Comparison of ENCODE assay signal across 8 mouse cellular contexts in genomic region chr9:123366708-123367385, GRCm38 (mm10). TPM values are rescaled to one million over a fixed set of nuclear protein-coding genes. Genes with fewer than 3 reads are reported as not detected.
DNase-seq lines count a peak whose midpoint lies in the region; ATAC-seq and TF ChIP-seq lines count a peak whose summit lies in the region.

Gene Lars2, plus strand, starts transcription at chr9:123366927.

- H3K36me3 ChIP-seq in E14TG2a.4 (ENCODE audit: insufficient read depth, low read length), result peaks cover 9% of the 10 kb centered on the region
- H3K36me3 ChIP-seq in forebrain, embryonic 12.5 days (replicated peaks), result peaks cover 3% of the 10 kb centered on the region
- H3K36me3 ChIP-seq in heart, postnatal 0 days (replicated peaks; ENCODE audit: control insufficient read depth, insufficient read depth, low read length), result peaks cover 4% of the 10 kb centered on the region; the same call in 1 of the 2 replicates
- peaks cover 2% of the 10 kb centered on the region; the same call in 1 of the 2 replicates for H3K36me3 ChIP-seq in liver, embryonic 16.5 days (ENCODE audit: control insufficient read depth, insufficient read depth)
- H3K36me3 ChIP-seq in neural tube, embryonic 13.5 days, result peaks cover 2% of the 10 kb centered on the region
- H3K36me3 ChIP-seq in testis, adult 2 months (ENCODE audit: control insufficient read depth, insufficient read depth, low read length), result no peaks in the 10 kb centered on the region

- H3K27me3 ChIP-seq in E14TG2a.4 (ENCODE audit: insufficient read depth, low read length), result no peaks in the 10 kb centered on the region
- no peaks in the 10 kb centered on the region for H3K27me3 ChIP-seq in forebrain, embryonic 12.5 days
- H3K27me3 ChIP-seq in heart, postnatal 0 days (ENCODE audit: control insufficient read depth, insufficient read depth, low read length), result no peaks in the 10 kb centered on the region
- H3K27me3 ChIP-seq in liver, embryonic 16.5 days (ENCODE audit: control insufficient read depth, insufficient read depth, low read depth, low read length), result no peaks in the 10 kb centered on the region; the same call in 1 of the 2 replicates
- H3K27me3 ChIP-seq in neural tube, embryonic 13.5 days, result no peaks in the 10 kb centered on the region
- H3K27me3 ChIP-seq in testis, adult 2 months (ENCODE audit: control insufficient read depth, insufficient read depth, low read length), result no peaks in the 10 kb centered on the region

- no peaks in the 10 kb centered on the region for H3K9me3 ChIP-seq in E14TG2a.4 (ENCODE audit: low read length)
- no peaks in the 10 kb centered on the region for H3K9me3 ChIP-seq in forebrain, embryonic 12.5 days
- no peaks in the 10 kb centered on the region for H3K9me3 ChIP-seq in heart, postnatal 0 days (replicated peaks; ENCODE audit: control insufficient read depth, low read length)
- H3K9me3 ChIP-seq in liver, embryonic 16.5 days (replicated peaks; ENCODE audit: control insufficient read depth, low read length), result no peaks in the 10 kb centered on the region
- no peaks in the 10 kb centered on the region for H3K9me3 ChIP-seq in neural tube, embryonic 13.5 days

- peak; percentile 95 for DNase-seq in c-Kit-positive CD71-positive TER-119-positive erythroid progenitor cells, embryonic 14.5 days (ENCODE audit: low spot score)
- peak; percentile 96 for DNase-seq in heart, postnatal 0 days (ENCODE audit: low spot score)
- DNase-seq in kidney, postnatal 4 days, result peak; percentile 95 to 96

- H3K27ac ChIP-seq in forebrain, embryonic 12.5 days, result peak within 1 kb of the TSS; percentile 86
- H3K27ac ChIP-seq in heart, postnatal 0 days (ENCODE audit: low read depth), result peak within 1 kb of the TSS; percentile 84
- H3K27ac ChIP-seq in liver, embryonic 16.5 days (ENCODE audit: low read length), result peak within 1 kb of the TSS; percentile 86
- peak within 1 kb of the TSS; percentile 90 for H3K27ac ChIP-seq in neural tube, embryonic 13.5 days (replicated peaks)
- peak within 1 kb of the TSS; percentile 75 for H3K27ac ChIP-seq in testis, adult 2 months (ENCODE audit: control insufficient read depth, insufficient read depth, low read depth, low read length)

- ATAC-seq in forebrain, embryonic 12.5 days (ENCODE audit: low FRiP score), result peak; percentile 98
- peak; percentile 100 for ATAC-seq in heart, postnatal 0 days (ENCODE audit: insufficient read depth, low read depth)
- ATAC-seq in liver, embryonic 16.5 days (ENCODE audit: low read depth), result peak; percentile 100
- peak; percentile 98 for ATAC-seq in neural tube, embryonic 13.5 days (ENCODE audit: low read depth)

- TF ChIP-seq CTCF in E14TG2a.4 (conservative IDR thresholded peaks at IDR 0.05; ENCODE audit: low read length), result no peak
- no peak for TF ChIP-seq CTCF in heart, postnatal 0 days (IDR thresholded peaks at IDR 0.05; ENCODE audit: low read depth)
- no peak for TF ChIP-seq CTCF in testis, adult 2 months (IDR thresholded peaks at IDR 0.05; ENCODE audit: control insufficient read depth, insufficient read depth, insufficient replicate concordance, low read depth, low read length)

- WGBS in forebrain, embryonic 12.5 days, result under 1% methylated on average over 35 of the region's 35 CpGs
- under 1% methylated on average over 35 of the region's 35 CpGs for WGBS in heart, postnatal 0 days
- under 1% methylated on average over 35 of the region's 35 CpGs for WGBS in liver, embryonic 16.5 days (ENCODE audit: insufficient replicate concordance)
- under 1% methylated on average over 35 of the region's 35 CpGs for WGBS in neural tube, embryonic 13.5 days

- peaks cover 19% of the 10 kb centered on the region for H3K4me1 ChIP-seq in E14TG2a.4 (replicated peaks; ENCODE audit: low read depth, low read length)
- peaks cover 17% of the 10 kb centered on the region for H3K4me1 ChIP-seq in forebrain, embryonic 12.5 days
- H3K4me1 ChIP-seq in heart, postnatal 0 days (ENCODE audit: control insufficient read depth, insufficient read depth), result peaks cover 9% of the 10 kb centered on the region
- peaks cover 17% of the 10 kb centered on the region for H3K4me1 ChIP-seq in liver, embryonic 16.5 days (ENCODE audit: control insufficient read depth, low read depth, low read length)
- peaks cover 21% of the 10 kb centered on the region for H3K4me1 ChIP-seq in neural tube, embryonic 13.5 days (replicated peaks)
- H3K4me1 ChIP-seq in testis, adult 2 months (ENCODE audit: control insufficient read depth, insufficient read depth, low read length), result peaks cover 3% of the 10 kb centered on the region

- peak within 1 kb of the TSS; percentile 70 for H3K9ac ChIP-seq in forebrain, embryonic 12.5 days
- peak within 1 kb of the TSS; percentile 71 for H3K9ac ChIP-seq in heart, postnatal 0 days (replicated peaks; ENCODE audit: low read depth, low read length)
- peak within 1 kb of the TSS; percentile 91 for H3K9ac ChIP-seq in liver, embryonic 16.5 days (ENCODE audit: low read depth, low read length)
- H3K9ac ChIP-seq in neural tube, embryonic 13.5 days, result peak within 1 kb of the TSS; percentile 69

- H3K4me2 ChIP-seq in forebrain, embryonic 12.5 days, result peak within 1 kb of the TSS; percentile 85
- peak within 1 kb of the TSS; percentile 82 for H3K4me2 ChIP-seq in heart, postnatal 0 days (ENCODE audit: low read depth, low read length)
- H3K4me2 ChIP-seq in liver, embryonic 16.5 days (ENCODE audit: low read depth, low read length), result peak within 1 kb of the TSS; percentile 92
- peak within 1 kb of the TSS; percentile 59 for H3K4me2 ChIP-seq in neural tube, embryonic 13.5 days

- TF ChIP-seq POLR2A in testis, adult 2 months (IDR thresholded peaks at IDR 0.05; ENCODE audit: control insufficient read depth, low read depth, low read length), result peak; percentile 76

- H3K4me3 ChIP-seq in E14TG2a.4 (replicated peaks; ENCODE audit: low read length), result peak within 1 kb of the TSS; percentile 98
- H3K4me3 ChIP-seq in forebrain, embryonic 12.5 days (replicated peaks), result peak within 1 kb of the TSS; percentile 77
- H3K4me3 ChIP-seq in heart, postnatal 0 days (ENCODE audit: low read depth, low read length), result peak within 1 kb of the TSS; percentile 63
- peak within 1 kb of the TSS; percentile 97 for H3K4me3 ChIP-seq in liver, embryonic 16.5 days (ENCODE audit: low read depth, low read length)
- H3K4me3 ChIP-seq in neural tube, embryonic 13.5 days, result peak within 1 kb of the TSS; percentile 71
- peak within 1 kb of the TSS; percentile 95 for H3K4me3 ChIP-seq in testis, adult 2 months (ENCODE audit: control insufficient read depth, low read depth, low read length)

- peak; percentile 54; the same call in 1 of the 2 replicates for TF ChIP-seq EP300 in heart, postnatal 0 days (IDR thresholded peaks at IDR 0.05; ENCODE audit: low read depth)

RNA-seq across cellular contexts. Expression of gene Lars2, which starts in this region (rescaled TPM):
- 1,169 and 1,259 TPM in 2 replicates for polyA plus RNA-seq in forebrain, embryonic 12.5 days (2016; fragmentation: Nextera tagmentation; extraction: Ambion mirVana)
- 33.1 and 35.3 TPM in 2 replicates for total RNA-seq in heart, postnatal 0 days (2014; rRNA removed; ENCODE audit: low replicate concordance)
- polyA plus RNA-seq in heart, postnatal 0 days (2015; fragmentation: Nextera tagmentation; extraction: Ambion mirVana), result 950 and 986 TPM in 2 replicates
- polyA plus RNA-seq in liver, embryonic 16.5 days (2015; fragmentation: Nextera tagmentation; extraction: Ambion mirVana), result 524 and 554 TPM in 2 replicates
- polyA plus RNA-seq in neural tube, embryonic 13.5 days (2015; fragmentation: Nextera tagmentation; extraction: Ambion mirVana), result 828 and 850 TPM in 2 replicates
- polyA plus RNA-seq in testis, adult 2 months (2012; rRNA removed), result 398 and 685 TPM in 2 replicates

Comparison
In these comparisons a context has a peak if more than half of its experiments do, and no peak if none do; other contexts are left out.
1. Peak in every context shown above with its lines: DNase-seq, ATAC-seq, H3K4me3 ChIP-seq and H3K27ac ChIP-seq.